Comparison of ENCODE assay signal across 13 mouse cellular contexts in genomic region chr19:12457401-12458066, GRCm38 (mm10). TPM values are rescaled to one million over a fixed set of nuclear protein-coding genes. Genes with fewer than 3 reads are reported as not detected.
A peak's percentile ranks its signal among the peaks of the same experiment; 100 is the strongest.
DNase-seq lines count a peak whose midpoint lies in the region; ATAC-seq lines count a peak whose summit lies in the region.
"Had no signal": no experiment of that assay in that cellular context is flagged by ENCODE, and none has a peak within 500 bp of the region (broad histone marks: within the 10 kb centered on the region; RNA-seq: fewer than 3 reads in every experiment).

No protein-coding gene starts in this region.

- H3K9me3 ChIP-seq in kidney, embryonic 14.5 days (ENCODE audit: control insufficient read depth, low read length): no peaks in the 10 kb centered on the region
- no peaks in the 10 kb centered on the region for H3K9me3 ChIP-seq in limb, embryonic 12.5 days
- no peaks in the 10 kb centered on the region for H3K9me3 ChIP-seq in midbrain, embryonic 15.5 days

- H3K4me2 ChIP-seq in kidney, embryonic 14.5 days (replicated peaks; ENCODE audit: low read depth, low read length): peak overlapping the region; percentile 25; the same call in 1 of the 2 replicates
- peak overlapping the region; percentile 43 for H3K4me2 ChIP-seq in limb, embryonic 12.5 days
- H3K4me2 ChIP-seq in midbrain, embryonic 15.5 days: no peak overlapping the region

- no peak overlapping the region; the same call in 1 of the 2 replicates for H3K9ac ChIP-seq in kidney, embryonic 14.5 days (ENCODE audit: low read depth, low read length)
- 0 out of 2 replicates have a peak overlapping the region, but pooled peaks have one; percentile 31 for H3K9ac ChIP-seq in limb, embryonic 12.5 days (replicated peaks)
- H3K9ac ChIP-seq in midbrain, embryonic 15.5 days: no peak overlapping the region

- H3K4me3 ChIP-seq in kidney, embryonic 14.5 days (ENCODE audit: low read length): no peak overlapping the region
- no peak overlapping the region for H3K4me3 ChIP-seq in brown adipose tissue, adult 24 weeks (ENCODE audit: insufficient read depth, low read depth, low read length)
- H3K4me3 ChIP-seq in limb, embryonic 12.5 days (replicated peaks): peak overlapping the region; percentile 21
- H3K4me3 ChIP-seq in midbrain, embryonic 15.5 days: no peak overlapping the region

- H3K27me3 ChIP-seq in kidney, embryonic 14.5 days (ENCODE audit: control insufficient read depth, insufficient read depth, low read length): no peaks in the 10 kb centered on the region
- no peaks in the 10 kb centered on the region for H3K27me3 ChIP-seq in limb, embryonic 12.5 days
- H3K27me3 ChIP-seq in midbrain, embryonic 15.5 days (replicated peaks): no peaks in the 10 kb centered on the region

- H3K27ac ChIP-seq in kidney, embryonic 14.5 days (ENCODE audit: low read depth, low read length): no peak overlapping the region
- H3K27ac ChIP-seq in brown adipose tissue, adult 24 weeks (replicated peaks; ENCODE audit: low read depth, low read length): peak overlapping the region; percentile 42
- H3K27ac ChIP-seq in limb, embryonic 12.5 days: peak overlapping the region; percentile 74
- H3K27ac ChIP-seq in midbrain, embryonic 15.5 days: no peak overlapping the region

- 0 out of 2 replicates have a peak, but pooled peaks have one; percentile 49 for ATAC-seq in kidney, embryonic 14.5 days (ENCODE audit: low FRiP score, low TSS enrichment)
- peak; percentile 79 for ATAC-seq in limb, embryonic 12.5 days (ENCODE audit: insufficient number of reproducible peaks, insufficient read depth, low FRiP score, low TSS enrichment, low read depth)
- ATAC-seq in midbrain, embryonic 15.5 days (replicated peaks): no peak

- no peak for DNase-seq in kidney, postnatal 25 days
- DNase-seq in spleen, adult 12 weeks (ENCODE audit: low spot score): peak; percentile 44
- no peak for DNase-seq in right cerebral cortex, postnatal 36 days (ENCODE audit: low spot score in 2 of 2)
- no peak for DNase-seq in lung, adult 18-20 months
- DNase-seq: heart, postnatal 36 days; layer of hippocampus, adult 9-11 months; lung, postnatal 10 days had no signal

- WGBS in kidney, embryonic 14.5 days: 54% methylated on average over 12 of the region's 12 CpGs
- WGBS in limb, embryonic 12.5 days: 32% methylated on average over 12 of the region's 12 CpGs
- 88% methylated on average over 12 of the region's 12 CpGs for WGBS in midbrain, embryonic 15.5 days

- no peaks in the 10 kb centered on the region for H3K36me3 ChIP-seq in kidney, embryonic 14.5 days (ENCODE audit: control insufficient read depth, insufficient read depth, low read length)
- no peaks in the 10 kb centered on the region for H3K36me3 ChIP-seq in limb, embryonic 12.5 days
- H3K36me3 ChIP-seq in midbrain, embryonic 15.5 days (replicated peaks): no peaks in the 10 kb centered on the region

- H3K4me1 ChIP-seq in kidney, embryonic 14.5 days (ENCODE audit: control insufficient read depth, insufficient read depth, low read length): no peaks in the 10 kb centered on the region
- no peaks in the 10 kb centered on the region for H3K4me1 ChIP-seq in brown adipose tissue, adult 24 weeks (ENCODE audit: control insufficient read depth, insufficient read depth, insufficient read length, low read length)
- H3K4me1 ChIP-seq in limb, embryonic 12.5 days (replicated peaks): peaks cover 8% of the 10 kb centered on the region; the same call in 1 of the 2 replicates
- no peaks in the 10 kb centered on the region for H3K4me1 ChIP-seq in midbrain, embryonic 15.5 days

RNA-seq across cellular contexts. Expression of gene Mpeg1, which starts 3.0 kb away (rescaled TPM):
- 0.58 and 0.69 TPM in 2 replicates for polyA plus RNA-seq in kidney, embryonic 14.5 days (2014; fragmentation: Nextera tagmentation; extraction: Ambion mirVana)
- 6.3 and 7.9 TPM in 2 replicates for polyA plus RNA-seq in brown adipose tissue, adult 24 weeks (2012; ENCODE audit: insufficient read depth, insufficient read length, missing spikeins)
- 0.22 and 0.25 TPM in 2 replicates for polyA plus RNA-seq in limb, embryonic 12.5 days (2016; fragmentation: Nextera tagmentation; extraction: Ambion mirVana)
- polyA plus RNA-seq in midbrain, embryonic 15.5 days (2015; fragmentation: Nextera tagmentation; extraction: Ambion mirVana): 0.62 and 0.73 TPM in 2 replicates

RNA-seq across cellular contexts. Expression of gene Pfpl, which starts 29.8 kb away (rescaled TPM):
- not detected in 2 replicates for polyA plus RNA-seq in kidney, embryonic 14.5 days (2014; fragmentation: Nextera tagmentation; extraction: Ambion mirVana)
- not detected in 2 replicates for polyA plus RNA-seq in brown adipose tissue, adult 24 weeks (2012; ENCODE audit: insufficient read depth, insufficient read length, missing spikeins)
- not detected in 2 replicates for polyA plus RNA-seq in limb, embryonic 12.5 days (2016; fragmentation: Nextera tagmentation; extraction: Ambion mirVana)
- polyA plus RNA-seq in midbrain, embryonic 15.5 days (2015; fragmentation: Nextera tagmentation; extraction: Ambion mirVana): not detected in 2 replicates
- polyA plus RNA-seq: frontal cortex, adult 2 months had no signal

RNA-seq across cellular contexts. Expression of gene Olfr1441, which starts 40.3 kb away (rescaled TPM):
- polyA plus RNA-seq in kidney, embryonic 14.5 days (2014; fragmentation: Nextera tagmentation; extraction: Ambion mirVana): not detected in 2 replicates
- polyA plus RNA-seq in brown adipose tissue, adult 24 weeks (2012; ENCODE audit: insufficient read depth, insufficient read length, missing spikeins): not detected in 2 replicates
- polyA plus RNA-seq in limb, embryonic 12.5 days (2016; fragmentation: Nextera tagmentation; extraction: Ambion mirVana): not detected in 2 replicates
- not detected in 2 replicates for polyA plus RNA-seq in midbrain, embryonic 15.5 days (2015; fragmentation: Nextera tagmentation; extraction: Ambion mirVana)
- polyA plus RNA-seq: frontal cortex, adult 2 months; testis, adult 2 months had no signal

RNA-seq across cellular contexts. Expression of gene Dtx4, which starts 43.7 kb away (rescaled TPM):
- polyA plus RNA-seq in kidney, embryonic 14.5 days (2014; fragmentation: Nextera tagmentation; extraction: Ambion mirVana): 3.9 and 7.5 TPM in 2 replicates
- polyA plus RNA-seq in brown adipose tissue, adult 24 weeks (2012; ENCODE audit: insufficient read depth, insufficient read length, missing spikeins): 8.0 and 8.5 TPM in 2 replicates
- polyA plus RNA-seq in limb, embryonic 12.5 days (2016; fragmentation: Nextera tagmentation; extraction: Ambion mirVana): 5.2 and 5.6 TPM in 2 replicates
- 43.3 and 43.4 TPM in 2 replicates for polyA plus RNA-seq in midbrain, embryonic 15.5 days (2015; fragmentation: Nextera tagmentation; extraction: Ambion mirVana)

Comparison
In these comparisons a context has a peak if more than half of its experiments do, and no peak if none do; other contexts are left out.
1. H3K27ac ChIP-seq: peak in brown adipose tissue, adult 24 weeks (single experiment) and limb, embryonic 12.5 days (single experiment); none in kidney, embryonic 14.5 days (single experiment) and midbrain, embryonic 15.5 days (single experiment).